In genomic region chr1:57564676-57565075, GRCm38 (mm10) we compare ENCODE assay signal across 26 mouse cellular contexts.
A peak's percentile ranks its signal among the peaks of the same experiment; 100 is the strongest.
DNase-seq lines count a peak whose midpoint lies in the region; ATAC-seq and TF ChIP-seq lines count a peak whose summit lies in the region.
"Had no signal": no experiment of that assay in that cellular context is flagged by ENCODE, and none has a peak within 500 bp of the region (broad histone marks: within the 10 kb centered on the region; RNA-seq: fewer than 3 reads in every experiment).

No protein-coding gene starts in this region.

- H3K4me2 ChIP-seq in heart, embryonic 11.5 days: no peak overlapping the region
- H3K4me2 ChIP-seq in midbrain, embryonic 13.5 days (replicated peaks): no peak overlapping the region
- no peak overlapping the region for H3K4me2 ChIP-seq in midbrain, postnatal 0 days (ENCODE audit: low read depth, low read length, poor library complexity, severe bottlenecking)
- H3K4me2 ChIP-seq in stomach, postnatal 0 days (replicated peaks; ENCODE audit: low read depth): no peak overlapping the region
- H3K4me2 ChIP-seq: heart, embryonic 13.5 days; hindbrain, embryonic 14.5 days; kidney, embryonic 15.5 days; liver, embryonic 13.5 days; neural tube, embryonic 13.5 days had no signal

- no peak for TF ChIP-seq POLR2A in heart, adult 2 months (IDR thresholded peaks at IDR 0.05; ENCODE audit: insufficient read depth, low read depth, low read length)

- 53% methylated on average over 5 of the region's 5 CpGs for WGBS in heart, adult 2 months
- 46% methylated on average over 5 of the region's 5 CpGs for WGBS in heart, embryonic 11.5 days (ENCODE audit: insufficient replicate concordance)
- WGBS in midbrain, embryonic 13.5 days: 54% methylated on average over 5 of the region's 5 CpGs
- WGBS in midbrain, postnatal 0 days: 53% methylated on average over 5 of the region's 5 CpGs
- 43% methylated on average over 5 of the region's 5 CpGs for WGBS in stomach, postnatal 0 days

- no peaks in the 10 kb centered on the region for H3K9me3 ChIP-seq in heart, embryonic 11.5 days (replicated peaks; ENCODE audit: control insufficient read depth, low read length)
- no peaks in the 10 kb centered on the region for H3K9me3 ChIP-seq in midbrain, embryonic 13.5 days
- 0 out of 2 replicates have a peak, but pooled peaks cover 4% of the 10 kb centered on the region for H3K9me3 ChIP-seq in midbrain, postnatal 0 days (ENCODE audit: low read length)
- H3K9me3 ChIP-seq in ES-E14 (ENCODE audit: control insufficient read depth, insufficient read depth, low read depth, low read length): no peaks in the 10 kb centered on the region
- H3K9me3 ChIP-seq in stomach, postnatal 0 days (ENCODE audit: control insufficient read depth, low read length): no peaks in the 10 kb centered on the region; the same call in 1 of the 2 replicates
- H3K9me3 ChIP-seq: heart, embryonic 13.5 days; liver, embryonic 13.5 days had no signal

- no peaks in the 10 kb centered on the region for H3K79me2 ChIP-seq in heart, adult 2 months (replicated peaks; ENCODE audit: control insufficient read depth, insufficient read depth, low read length)

- H3K36me3 ChIP-seq in heart, adult 2 months (ENCODE audit: control insufficient read depth, insufficient read depth, low read length): no peaks in the 10 kb centered on the region
- no peaks in the 10 kb centered on the region for H3K36me3 ChIP-seq in heart, embryonic 11.5 days (ENCODE audit: control insufficient read depth, insufficient read depth, low read length)
- no peaks in the 10 kb centered on the region for H3K36me3 ChIP-seq in midbrain, embryonic 13.5 days
- no peaks in the 10 kb centered on the region for H3K36me3 ChIP-seq in midbrain, postnatal 0 days (ENCODE audit: insufficient read depth, low read length)
- H3K36me3 ChIP-seq in ES-E14 (ENCODE audit: control insufficient read depth, insufficient read depth, low read length, poor library complexity, severe bottlenecking): no peaks in the 10 kb centered on the region
- H3K36me3 ChIP-seq in stomach, postnatal 0 days (ENCODE audit: control insufficient read depth, insufficient read depth, low read length): no peaks in the 10 kb centered on the region
- H3K36me3 ChIP-seq: heart, embryonic 13.5 days; kidney, embryonic 15.5 days; liver, embryonic 13.5 days; neural tube, embryonic 13.5 days had no signal

- no peaks in the 10 kb centered on the region for H3K27me3 ChIP-seq in heart, adult 2 months (ENCODE audit: control insufficient read depth, insufficient read depth, low read length)
- H3K27me3 ChIP-seq in heart, embryonic 11.5 days (ENCODE audit: control insufficient read depth, insufficient read depth, low read length): no peaks in the 10 kb centered on the region
- H3K27me3 ChIP-seq in midbrain, embryonic 13.5 days: no peaks in the 10 kb centered on the region
- no peaks in the 10 kb centered on the region for H3K27me3 ChIP-seq in midbrain, postnatal 0 days (ENCODE audit: insufficient read depth, low read length)
- no peaks in the 10 kb centered on the region for H3K27me3 ChIP-seq in stomach, postnatal 0 days (ENCODE audit: control insufficient read depth, insufficient read depth, low read length)
- H3K27me3 ChIP-seq: heart, embryonic 13.5 days; kidney, embryonic 15.5 days; liver, embryonic 13.5 days; neural tube, embryonic 13.5 days had no signal

- in situ Hi-C loops in ES-E14 (cut with MboI; ENCODE audit: low sequenced_read_pairs in 2 of 2, unreplicated experiment in 2 of 2): no loop called here

- intact Hi-C loops in heart, adult 2 months (cut with DNase I): no loop called here

- H3K4me1 ChIP-seq in heart, adult 2 months (ENCODE audit: control insufficient read depth, insufficient read depth, low read length): no peaks in the 10 kb centered on the region
- no peaks in the 10 kb centered on the region for H3K4me1 ChIP-seq in heart, embryonic 11.5 days (ENCODE audit: control insufficient read depth, insufficient read depth, low read length)
- no peaks in the 10 kb centered on the region for H3K4me1 ChIP-seq in midbrain, embryonic 13.5 days (replicated peaks)
- H3K4me1 ChIP-seq in midbrain, postnatal 0 days (ENCODE audit: insufficient read depth, low read length): no peaks in the 10 kb centered on the region
- H3K4me1 ChIP-seq in ES-E14 (ENCODE audit: control insufficient read depth in 2 of 2, insufficient read depth in 2 of 2, low read length in 2 of 2, poor library complexity in 1 of 2): peaks cover 0 to 8% of the 10 kb centered on the region in 2 experiments; a peak in 2 of 4 replicates
- H3K4me1 ChIP-seq in stomach, postnatal 0 days (replicated peaks; ENCODE audit: control insufficient read depth, insufficient read depth): no peaks in the 10 kb centered on the region
- H3K4me1 ChIP-seq: heart, embryonic 13.5 days; kidney, embryonic 15.5 days; liver, embryonic 13.5 days; neural tube, embryonic 13.5 days had no signal

- ATAC-seq in heart, embryonic 11.5 days (replicated peaks; ENCODE audit: insufficient number of reproducible peaks, low FRiP score, low TSS enrichment): no peak
- 0 out of 2 replicates have a peak, but pooled peaks have one; percentile 27 for ATAC-seq in midbrain, embryonic 13.5 days
- ATAC-seq in midbrain, postnatal 0 days (ENCODE audit: low FRiP score): no peak
- no peak for ATAC-seq in stomach, postnatal 0 days (ENCODE audit: low FRiP score, low TSS enrichment)
- ATAC-seq in cerebellum, adult (ENCODE audit: insufficient number of reproducible peaks, low FRiP score, low TSS enrichment): no peak

- no peak overlapping the region for H3K4me3 ChIP-seq in heart, adult 2 months
- no peak overlapping the region for H3K4me3 ChIP-seq in heart, embryonic 11.5 days (ENCODE audit: low read depth, low read length)
- H3K4me3 ChIP-seq in midbrain, embryonic 13.5 days (replicated peaks): no peak overlapping the region
- H3K4me3 ChIP-seq in midbrain, postnatal 0 days (ENCODE audit: low read depth, low read length): no peak overlapping the region
- H3K4me3 ChIP-seq in ES-E14 (ENCODE audit: insufficient read depth in 1 of 2, low read depth in 1 of 2, low read length in 2 of 2, poor library complexity in 1 of 2, severe bottlenecking in 1 of 2): no peak overlapping the region
- H3K4me3 ChIP-seq in stomach, postnatal 0 days (ENCODE audit: low read depth, low read length): no peak overlapping the region
- H3K4me3 ChIP-seq: erythroblast, embryonic 14.5 days; heart, embryonic 13.5 days; kidney, embryonic 15.5 days; liver, embryonic 13.5 days; neural tube, embryonic 13.5 days had no signal

- H3K9ac ChIP-seq in heart, adult 2 months (ENCODE audit: low read depth, low read length): no peak overlapping the region
- H3K9ac ChIP-seq in heart, embryonic 11.5 days (ENCODE audit: low read depth, low read length): no peak overlapping the region
- no peak overlapping the region for H3K9ac ChIP-seq in midbrain, embryonic 13.5 days (replicated peaks)
- no peak overlapping the region for H3K9ac ChIP-seq in midbrain, postnatal 0 days (replicated peaks; ENCODE audit: low read length, poor library complexity, severe bottlenecking)
- no peak overlapping the region for H3K9ac ChIP-seq in ES-E14 (ENCODE audit: insufficient read depth, low read depth, low read length, poor library complexity, severe bottlenecking)
- H3K9ac ChIP-seq in stomach, postnatal 0 days (ENCODE audit: low read length): no peak overlapping the region
- H3K9ac ChIP-seq: heart, embryonic 13.5 days; hindbrain, embryonic 14.5 days; kidney, embryonic 15.5 days; liver, embryonic 13.5 days; neural tube, embryonic 13.5 days had no signal

- no peak overlapping the region for H3K27ac ChIP-seq in heart, adult 2 months
- no peak overlapping the region for H3K27ac ChIP-seq in heart, embryonic 11.5 days (ENCODE audit: low read depth, low read length)
- no peak overlapping the region for H3K27ac ChIP-seq in midbrain, embryonic 13.5 days
- no peak overlapping the region for H3K27ac ChIP-seq in midbrain, postnatal 0 days (ENCODE audit: low read depth, low read length)
- no peak overlapping the region for H3K27ac ChIP-seq in ES-E14 (ENCODE audit: insufficient read depth, low read depth, low read length, poor library complexity, severe bottlenecking)
- no peak overlapping the region for H3K27ac ChIP-seq in stomach, postnatal 0 days (replicated peaks)
- H3K27ac ChIP-seq: heart, embryonic 13.5 days; hindbrain, embryonic 14.5 days; kidney, embryonic 15.5 days; liver, embryonic 13.5 days; neural tube, embryonic 13.5 days had no signal

- TF ChIP-seq EP300 in heart, adult 2 months (IDR thresholded peaks at IDR 0.05; ENCODE audit: insufficient read depth, low read depth, low read length): no peak
- no peak for TF ChIP-seq EP300 in stomach, postnatal 0 days (optimal IDR thresholded peaks at IDR 0.05)

- DNase-seq in heart, adult 2 months: no peak
- no peak for DNase-seq in midbrain, postnatal 0 days (ENCODE audit: low spot score)
- peak; percentile 16 for DNase-seq in ES-E14 (ENCODE audit: low read depth, low spot score)
- DNase-seq in stomach, postnatal 0 days (ENCODE audit: low spot score): no peak
- DNase-seq: adrenal gland, postnatal 25 days; cerebellum, adult 2 months; cerebellum, postnatal 14 days; gastrocnemius, postnatal 36 days; heart, adult 18-20 months; heart, postnatal 10 days; kidney, adult 11 months; kidney, postnatal 36 days; liver, embryonic 13.5 days; lung, adult 18-20 months; lung, postnatal 10 days; right cerebral cortex, postnatal 14 days; thymus, adult 18-20 months; thymus, postnatal 36 days had no signal

- 0 out of 2 replicates have a peak, but pooled peaks have one; percentile 2 for TF ChIP-seq CTCF in heart, adult 2 months (IDR thresholded peaks at IDR 0.05)
- TF ChIP-seq CTCF in midbrain, postnatal 0 days (IDR thresholded peaks at IDR 0.05): no peak
- 0 out of 2 replicates have a peak, but pooled peaks have one; percentile 16 for TF ChIP-seq CTCF in stomach, postnatal 0 days (IDR thresholded peaks at IDR 0.05; ENCODE audit: low read depth)

TF ChIP-seq in ES-E14, 5 proteins besides CTCF, POLR2A, EP300 and RAD21:
- TF ChIP-seq MAFK (IDR thresholded peaks at IDR 0.05; ENCODE audit: insufficient read depth, low read depth, low read length) (no peak), HCFC1 (IDR thresholded peaks at IDR 0.05; ENCODE audit: borderline replicate concordance, insufficient read depth, low read length) (no peak), CHD2 (IDR thresholded peaks at IDR 0.05; ENCODE audit: low read depth, low read length) (no peak), ZC3H11A (IDR thresholded peaks at IDR 0.05; ENCODE audit: borderline replicate concordance, low read depth, low read length) (no peak), ZNF384 (IDR thresholded peaks at IDR 0.05; ENCODE audit: low read depth, low read length) (no peak)
